Mouse (Mus musculus) layer of hippocampus, postnatal 36 days (tissue): Measurements from ENCODE around the gene Pdss1. TPM values are rescaled to one million over a fixed set of nuclear protein-coding genes. Genes with fewer than 3 reads are reported as not detected.
"Not testable (repeated sequence)": the region's sequence is repeated elsewhere in the genome, so short reads cannot be mapped to it uniquely, and the experiment has no call there.

Source experiments
- DNase-seq, 2 experiments: peaks; one replicate each; pipeline ENCODE4 v3.0.0; 2022
- total RNA-seq, 2 experiments: library from RNA; stranded (reverse); gene quantifications; 2 replicates each; pipeline ENCODE4 v1.2.3; 2021

The Pdss1 gene
- total RNA-seq: 10 to 100 TPM; 16.5 to 16.9 TPM

GRCm38 (mm10) chr2:22895282-22896273 is at the start of gene Pdss1:
Pdss1 (plus strand) TSS chr2:22895522.
- peak; percentile 87 to 89 for DNase-seq

GRCm38 (mm10) chr2:22851900-22852299 is 43.4 kb upstream of the Pdss1 start:
- DNase-seq: no peak

GRCm38 (mm10) chr2:22857501-22857900 is 37.8 kb upstream of the Pdss1 start:
- DNase-seq: no peak

- DNase-seq: no peak
Observed at GRCm38 (mm10) chr2:22862194-22862593, 33.1 kb upstream of the Pdss1 start.

- DNase-seq: peak; percentile 74 to 75
Observed at GRCm38 (mm10) chr2:22864394-22865037, 30.8 kb upstream of the Pdss1 start.

GRCm38 (mm10) chr2:22865818-22866217 is 29.5 kb upstream of the Pdss1 start:
- no peak for DNase-seq

- no peak for DNase-seq
Observed at GRCm38 (mm10) chr2:22866894-22867424, 28.4 kb upstream of the Pdss1 start.

GRCm38 (mm10) chr2:22873159-22873558 is 22.2 kb upstream of the Pdss1 start:
- DNase-seq: no peak

GRCm38 (mm10) chr2:22874628-22875027 is 20.7 kb upstream of the Pdss1 start:
- no peak for DNase-seq

- no peak for DNase-seq
Observed at GRCm38 (mm10) chr2:22876614-22877013, 18.7 kb upstream of the Pdss1 start.

GRCm38 (mm10) chr2:22878781-22879180 is 16.5 kb upstream of the Pdss1 start:
- no peak for DNase-seq

GRCm38 (mm10) chr2:22880726-22881125 is 14.6 kb upstream of the Pdss1 start:
- DNase-seq: not testable (repeated sequence)

- DNase-seq: no peak
Observed at GRCm38 (mm10) chr2:22894932-22895281, 415 bp upstream of the Pdss1 start.

- no peak for DNase-seq
Observed at GRCm38 (mm10) chr2:22903947-22904346, 8.6 kb downstream of the Pdss1 start.

GRCm38 (mm10) chr2:22914421-22914820 is 19.1 kb downstream of the Pdss1 start:
- DNase-seq: no peak

GRCm38 (mm10) chr2:22918651-22919050 is 23.3 kb downstream of the Pdss1 start:
- no peak for DNase-seq

- not testable (repeated sequence) for DNase-seq
Observed at GRCm38 (mm10) chr2:22925911-22926310, 30.6 kb downstream of the Pdss1 start.

GRCm38 (mm10) chr2:22928259-22928658 is 32.9 kb downstream of the Pdss1 start:
- no peak for DNase-seq

- no peak for DNase-seq
Observed at GRCm38 (mm10) chr2:22933556-22933955, 38.2 kb downstream of the Pdss1 start.

- no peak for DNase-seq
Observed at GRCm38 (mm10) chr2:22949956-22950355, 54.6 kb downstream of the Pdss1 start.

- no peak for DNase-seq
Observed at GRCm38 (mm10) chr2:22954278-22954677, 59.0 kb downstream of the Pdss1 start.

GRCm38 (mm10) chr2:22955914-22956313 is 60.6 kb downstream of the Pdss1 start:
- DNase-seq: no peak

- no peak for DNase-seq
Observed at GRCm38 (mm10) chr2:22957415-22957814, 62.1 kb downstream of the Pdss1 start.
